Mouse (Mus musculus): Measurements from ENCODE around the gene Cldn6. TPM values are rescaled to one million over a fixed set of nuclear protein-coding genes. Genes with fewer than 3 reads are reported as not detected.

Gene Cldn6
- polyA plus RNA-seq (2016; fragmentation: Nextera tagmentation; extraction: Ambion mirVana), result 49.2 and 52.4 TPM in 2 replicates

- H3K4me3 ChIP-seq, result peak within 1 kb of the TSS; percentile 27
- H3K27ac ChIP-seq, result no peak within 1 kb of the TSS
- no peak for ATAC-seq (ENCODE audit: insufficient number of reproducible peaks, insufficient read depth, low FRiP score, low TSS enrichment)
- peaks cover 34% of the 10 kb centered on the region for H3K4me1 ChIP-seq
- WGBS, result 2% methylated on average over 38 of the region's 38 CpGs
- H3K36me3 ChIP-seq, result no peaks in the 10 kb centered on the region
- no peaks in the 10 kb centered on the region for H3K9me3 ChIP-seq
- no peak within 1 kb of the TSS; the same call in 1 of the 2 replicates for H3K9ac ChIP-seq
- H3K27me3 ChIP-seq, result peaks cover 84% of the 10 kb centered on the region
- peak within 1 kb of the TSS; percentile 29 for H3K4me2 ChIP-seq (replicated peaks)
These were observed at the start of gene Cldn6 for GRCm38 (mm10) chr17:23679127-23679835. Cldn6 (plus strand) TSS chr17:23679249.

GRCm38 (mm10) chr17:23630195-23631020 lies 48.6 kb upstream of the Cldn6 start:
- Histone ChIP-seq H3K4me2 (replicated peaks) (peak overlapping the region; percentile 44), H3K36me3 (no peaks in the 10 kb centered on the region), H3K27me3 (0 out of 2 replicates have a peak, but pooled peaks cover 8% of the 10 kb centered on the region), H3K9me3 (no peaks in the 10 kb centered on the region), H3K4me1 (no peaks in the 10 kb centered on the region; the same call in 1 of the 2 replicates), H3K27ac (no peak overlapping the region), H3K4me3 (peak overlapping the region; percentile 14; the same call in 1 of the 2 replicates), H3K9ac (peak overlapping the region; percentile 29; the same call in 1 of the 2 replicates)
- peak; percentile 65; the same call in 1 of the 2 replicates for ATAC-seq (ENCODE audit: insufficient number of reproducible peaks, insufficient read depth, low FRiP score, low TSS enrichment)
- 17% methylated on average over 22 of the region's 22 CpGs for WGBS

GRCm38 (mm10) chr17:23631241-23631640 lies 47.8 kb upstream of the Cldn6 start:
- Histone ChIP-seq H3K27me3 (0 out of 2 replicates have a peak, but pooled peaks cover 8% of the 10 kb centered on the region), H3K4me1 (no peaks in the 10 kb centered on the region; the same call in 1 of the 2 replicates), H3K4me3 (no peak overlapping the region), H3K9me3 (no peaks in the 10 kb centered on the region), H3K9ac (no peak overlapping the region), H3K36me3 (no peaks in the 10 kb centered on the region), H3K27ac (no peak overlapping the region), H3K4me2 (replicated peaks) (no peak overlapping the region)
- 82% methylated on average over 8 of the region's 8 CpGs for WGBS
- no peak for ATAC-seq (ENCODE audit: insufficient number of reproducible peaks, insufficient read depth, low FRiP score, low TSS enrichment)

GRCm38 (mm10) chr17:23644613-23645495 lies 34.2 kb upstream of the Cldn6 start, which contains the start of gene Mmp25:
Mmp25 (minus strand) TSS chr17:23645277.
- peak within 1 kb of the TSS; percentile 45 for H3K4me3 ChIP-seq
- H3K36me3 ChIP-seq, result no peaks in the 10 kb centered on the region
- peaks cover 8% of the 10 kb centered on the region; the same call in 1 of the 2 replicates for H3K4me1 ChIP-seq
- H3K9me3 ChIP-seq, result peaks cover 4% of the 10 kb centered on the region; the same call in 1 of the 2 replicates
- peak; percentile 43; the same call in 1 of the 2 replicates for ATAC-seq (ENCODE audit: insufficient number of reproducible peaks, insufficient read depth, low FRiP score, low TSS enrichment)
- peak within 1 kb of the TSS; percentile 47 for H3K9ac ChIP-seq
- H3K27ac ChIP-seq, result no peak within 1 kb of the TSS
- WGBS, result under 1% methylated on average over 56 of the region's 58 CpGs
- H3K27me3 ChIP-seq, result peaks cover 34% of the 10 kb centered on the region
- peak within 1 kb of the TSS; percentile 74 for H3K4me2 ChIP-seq (replicated peaks)

GRCm38 (mm10) chr17:23645894-23646293 lies 33.2 kb upstream of the Cldn6 start:
- no peak overlapping the region for H3K27ac ChIP-seq
- no peaks in the 10 kb centered on the region for H3K36me3 ChIP-seq
- WGBS, result 28% methylated on average over 10 of the region's 10 CpGs
- H3K27me3 ChIP-seq, result peaks cover 34% of the 10 kb centered on the region
- H3K4me3 ChIP-seq, result no peak overlapping the region
- H3K9ac ChIP-seq, result no peak overlapping the region
- H3K4me1 ChIP-seq, result peaks cover 8% of the 10 kb centered on the region; the same call in 1 of the 2 replicates
- no peak for ATAC-seq (ENCODE audit: insufficient number of reproducible peaks, insufficient read depth, low FRiP score, low TSS enrichment)
- H3K9me3 ChIP-seq, result peaks cover 4% of the 10 kb centered on the region; the same call in 1 of the 2 replicates
- H3K4me2 ChIP-seq (replicated peaks), result no peak overlapping the region

GRCm38 (mm10) chr17:23651363-23651762 lies 27.7 kb upstream of the Cldn6 start:
- ATAC-seq (ENCODE audit: insufficient number of reproducible peaks, insufficient read depth, low FRiP score, low TSS enrichment), result no peak
- Histone ChIP-seq H3K9ac (no peak overlapping the region), H3K27me3 (peaks cover 5% of the 10 kb centered on the region), H3K27ac (no peak overlapping the region), H3K4me1 (no peaks in the 10 kb centered on the region), H3K36me3 (no peaks in the 10 kb centered on the region), H3K4me2 (replicated peaks) (no peak overlapping the region), H3K9me3 (no peaks in the 10 kb centered on the region), H3K4me3 (no peak overlapping the region)
- 81% methylated on average over 6 of the region's 6 CpGs for WGBS

- ATAC-seq (ENCODE audit: insufficient number of reproducible peaks, insufficient read depth, low FRiP score, low TSS enrichment), result no peak
- Histone ChIP-seq H3K4me2 (replicated peaks) (no peak overlapping the region), H3K9me3 (no peaks in the 10 kb centered on the region), H3K27me3 (no peaks in the 10 kb centered on the region; the same call in 1 of the 2 replicates), H3K4me3 (no peak overlapping the region), H3K9ac (no peak overlapping the region), H3K36me3 (no peaks in the 10 kb centered on the region), H3K4me1 (no peaks in the 10 kb centered on the region), H3K27ac (no peak overlapping the region)
- 82% methylated on average over 1 of the region's 2 CpGs for WGBS
These were observed 25.7 kb upstream of the Cldn6 start for GRCm38 (mm10) chr17:23653324-23653723.

- no peak for ATAC-seq (ENCODE audit: insufficient number of reproducible peaks, insufficient read depth, low FRiP score, low TSS enrichment)
- 65% methylated on average over 6 of the region's 6 CpGs for WGBS
- Histone ChIP-seq H3K36me3 (no peaks in the 10 kb centered on the region), H3K9me3 (no peaks in the 10 kb centered on the region), H3K4me1 (no peaks in the 10 kb centered on the region), H3K27me3 (peaks cover under 1% of the 10 kb centered on the region), H3K27ac (no peak overlapping the region), H3K9ac (no peak overlapping the region), H3K4me2 (replicated peaks) (no peak overlapping the region), H3K4me3 (no peak overlapping the region)
These were observed 25.0 kb upstream of the Cldn6 start for GRCm38 (mm10) chr17:23654001-23654400.

- ATAC-seq (ENCODE audit: insufficient number of reproducible peaks, insufficient read depth, low FRiP score, low TSS enrichment), result no peak
- 60% methylated on average over 2 of the region's 2 CpGs for WGBS
These were observed 24.6 kb upstream of the Cldn6 start for GRCm38 (mm10) chr17:23654410-23654809.

GRCm38 (mm10) chr17:23658450-23658849 lies 20.6 kb upstream of the Cldn6 start:
- H3K27me3 ChIP-seq, result peaks cover 43% of the 10 kb centered on the region
- no peak overlapping the region for H3K27ac ChIP-seq
- no peaks in the 10 kb centered on the region for H3K4me1 ChIP-seq
- WGBS, result 68% methylated on average over 3 of the region's 3 CpGs
- no peak for ATAC-seq (ENCODE audit: insufficient number of reproducible peaks, insufficient read depth, low FRiP score, low TSS enrichment)
- H3K9me3 ChIP-seq, result no peaks in the 10 kb centered on the region
- no peak overlapping the region for H3K4me2 ChIP-seq (replicated peaks)
- no peak overlapping the region for H3K4me3 ChIP-seq
- no peak overlapping the region for H3K9ac ChIP-seq
- no peaks in the 10 kb centered on the region for H3K36me3 ChIP-seq

More at GRCm38 (mm10) chr17:23654410-23654809, 24.6 kb upstream of the Cldn6 start:
- Histone ChIP-seq H3K4me2 (replicated peaks) (no peak overlapping the region), H3K27me3 (peaks cover 5% of the 10 kb centered on the region), H3K4me1 (no peaks in the 10 kb centered on the region), H3K36me3 (no peaks in the 10 kb centered on the region), H3K4me3 (no peak overlapping the region), H3K9me3 (no peaks in the 10 kb centered on the region), H3K9ac (no peak overlapping the region), H3K27ac (no peak overlapping the region)
